Mouse (Mus musculus) kidney, embryonic 14.5 days (tissue): ENCODE data around the gene Fry. TPM values are rescaled to one million over a fixed set of nuclear protein-coding genes. Genes with fewer than 3 reads are reported as not detected.

Experiments used
- ATAC-seq: fragments of 200-750 bp; cut with Nextera tagmentation; 2 replicates; pipeline ENCODE4 v1.8.0; 2017; ENCODE audit warnings: moderate number of reproducible peaks, mild to moderate bottlenecking, moderate TSS enrichment, moderate library complexity; ENCODE audit not compliant: low FRiP score, low TSS enrichment
- H3K27ac ChIP-seq: fragments of 300-500 bp; sonication (generic); 2 replicates; pipeline ENCODE4 v1.5.1; 2014; ENCODE audit warnings: low read depth, mild to moderate bottlenecking, low read length, moderate library complexity, mixed read lengths
- H3K27me3 ChIP-seq: fragments of 300-500 bp; sonication (generic); 2 replicates; pipeline ENCODE4 v1.6.1; 2014; ENCODE audit warnings: mild to moderate bottlenecking, low read length; ENCODE audit not compliant: control insufficient read depth, insufficient read depth
- H3K36me3 ChIP-seq: fragments of 300-500 bp; sonication (generic); 2 replicates; pipeline ENCODE4 v1.6.1; 2014; ENCODE audit warnings: low read length, mixed read lengths; ENCODE audit not compliant: control insufficient read depth, insufficient read depth
- H3K4me1 ChIP-seq: fragments of 300-500 bp; sonication (generic); 2 replicates; pipeline ENCODE4 v1.6.1; 2014; ENCODE audit warnings: low read length, mixed read lengths; ENCODE audit not compliant: control insufficient read depth, insufficient read depth
- H3K4me2 ChIP-seq: fragments of 300-500 bp; sonication (generic); replicated peaks from 2 replicates; pipeline ENCODE4 v1.6.1; 2014; ENCODE audit warnings: low read depth, mild to moderate bottlenecking, low read length
- H3K4me3 ChIP-seq: fragments of 300-500 bp; sonication (generic); 2 replicates; pipeline ENCODE4 v1.5.1; 2014; ENCODE audit warnings: mild to moderate bottlenecking, low read length
- H3K9ac ChIP-seq: fragments of 300-500 bp; sonication (generic); 2 replicates; pipeline ENCODE4 v1.6.1; 2014; ENCODE audit warnings: low read depth, mild to moderate bottlenecking, low read length, moderate library complexity
- H3K9me3 ChIP-seq: fragments of 300-500 bp; sonication (generic); 2 replicates; pipeline ENCODE4 v1.6.1; 2016; ENCODE audit warnings: low read length; ENCODE audit not compliant: control insufficient read depth
- WGBS: fragments of 180-500 bp; shearing (Covaris S2); extraction: QIAGEN DNeasy Blood & Tissue Kit; methylation state at CpG from one replicate; pipeline ENCODE4 v1.1.7; 2014; 5-methylcytosine and 5-hydroxymethylcytosine counted together
- polyA plus RNA-seq: library from polyadenylated mRNA; unstranded; fragments of >200 nt; fragmentation: Nextera tagmentation; extraction: Ambion mirVana; gene quantifications from 2 replicates; pipeline ENCODE4 v1.2.1, GENCODE M21; 2014

Gene Fry
- polyA plus RNA-seq, 1 experiment from 2014 or later: 8.0 TPM

GRCm38 (mm10) chr5:150313229-150313628, 194.8 kb downstream of the Fry start:
- no peak overlapping the region for H3K9ac ChIP-seq
- 86% methylated on average over 2 of the region's 2 CpGs for WGBS
- no peaks in the 10 kb centered on the region; the same call in 1 of the 2 replicates for H3K9me3 ChIP-seq
- H3K27me3 ChIP-seq: no peaks in the 10 kb centered on the region
- H3K4me2 ChIP-seq: no peak overlapping the region
- no peaks in the 10 kb centered on the region for H3K4me1 ChIP-seq
- no peak for ATAC-seq
- H3K36me3 ChIP-seq: no peaks in the 10 kb centered on the region
- no peak overlapping the region for H3K27ac ChIP-seq
- no peak overlapping the region for H3K4me3 ChIP-seq

DNA sequence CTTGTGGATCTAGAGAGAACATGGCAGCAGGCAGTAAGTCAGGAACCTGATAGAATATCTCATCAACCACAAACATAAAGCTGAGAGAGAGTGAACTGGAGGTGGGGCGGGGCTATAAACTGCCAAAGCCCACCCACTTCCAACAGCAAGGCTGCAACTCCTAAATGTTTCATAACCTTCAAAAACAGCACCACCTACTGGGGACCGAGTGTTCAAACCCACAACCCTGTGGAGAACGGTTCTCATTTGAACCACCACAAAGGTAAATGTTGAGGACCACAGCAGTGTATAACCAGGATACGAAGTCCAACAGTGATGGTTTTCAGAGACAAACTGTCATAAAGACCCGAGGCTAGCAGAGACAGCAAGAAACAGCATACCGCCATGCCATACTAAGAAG, 196.1 kb downstream of the Fry start:
- WGBS: 94% methylated on average over 6 of the region's 6 CpGs
- no peaks in the 10 kb centered on the region for H3K27me3 ChIP-seq
- no peak for ATAC-seq
- H3K9me3 ChIP-seq: no peaks in the 10 kb centered on the region; the same call in 1 of the 2 replicates
- H3K4me1 ChIP-seq: no peaks in the 10 kb centered on the region
- no peaks in the 10 kb centered on the region for H3K36me3 ChIP-seq
- H3K9ac ChIP-seq: no peak overlapping the region
- no peak overlapping the region for H3K4me3 ChIP-seq
- no peak overlapping the region for H3K4me2 ChIP-seq
- H3K27ac ChIP-seq: no peak overlapping the region

GRCm38 (mm10) chr5:150325411-150325810, 207.0 kb downstream of the Fry start:
- Histone ChIP-seq H3K4me1 (no peaks in the 10 kb centered on the region), H3K4me2 (no peak overlapping the region), H3K9me3 (no peaks in the 10 kb centered on the region), H3K9ac (no peak overlapping the region), H3K27ac (no peak overlapping the region), H3K4me3 (no peak overlapping the region), H3K27me3 (no peaks in the 10 kb centered on the region), H3K36me3 (no peaks in the 10 kb centered on the region)
- 56% methylated on average over 5 of the region's 5 CpGs for WGBS
- no peak for ATAC-seq

DNA sequence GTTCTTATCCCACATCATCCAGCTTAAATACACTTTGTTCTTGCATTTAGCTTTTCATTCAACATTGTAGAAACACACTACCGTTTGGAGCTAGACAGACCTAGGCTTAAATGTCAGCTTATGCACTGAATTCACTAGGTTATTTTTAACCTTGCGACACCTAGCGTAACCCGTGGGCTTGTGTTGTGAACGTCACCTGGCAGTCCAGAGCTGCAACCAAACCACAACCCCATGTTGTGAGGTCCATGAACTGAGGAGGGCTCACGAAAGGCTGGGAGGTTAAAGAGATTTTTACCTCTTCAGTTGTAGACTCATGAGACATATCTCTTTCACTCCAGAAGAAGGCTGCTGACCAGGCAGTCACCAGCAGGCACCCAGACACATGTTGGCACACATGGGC, 210.2 kb downstream of the Fry start:
- H3K27me3 ChIP-seq: no peaks in the 10 kb centered on the region
- 87% methylated on average over 6 of the region's 6 CpGs for WGBS
- H3K27ac ChIP-seq: no peak overlapping the region
- no peak overlapping the region for H3K9ac ChIP-seq
- no peak overlapping the region for H3K4me3 ChIP-seq
- H3K4me1 ChIP-seq: no peaks in the 10 kb centered on the region
- ATAC-seq: no peak
- H3K36me3 ChIP-seq: no peaks in the 10 kb centered on the region
- no peak overlapping the region for H3K4me2 ChIP-seq
- H3K9me3 ChIP-seq: no peaks in the 10 kb centered on the region

DNA sequence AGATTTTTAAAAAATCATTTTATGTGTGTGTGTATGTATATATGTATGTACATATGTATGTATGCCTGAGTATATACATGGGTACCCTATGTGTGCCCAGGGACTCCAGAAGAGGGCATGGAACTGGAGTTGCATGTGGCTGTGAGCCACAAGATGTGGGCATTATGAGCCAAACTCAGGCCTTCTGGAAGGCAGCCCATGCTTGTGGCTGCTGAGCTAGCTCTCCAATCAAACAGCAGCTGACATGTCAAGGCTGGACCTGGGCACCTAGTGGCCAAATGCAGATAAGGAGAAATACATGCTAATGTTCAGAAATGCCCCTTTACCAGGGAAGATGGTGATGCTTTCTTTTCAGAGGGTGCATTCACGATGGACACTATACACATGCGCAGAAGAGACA, 213.4 kb downstream of the Fry start:
- ATAC-seq: no peak
- Histone ChIP-seq H3K9me3 (no peaks in the 10 kb centered on the region), H3K27ac (no peak overlapping the region), H3K9ac (no peak overlapping the region), H3K4me1 (no peaks in the 10 kb centered on the region), H3K4me3 (no peak overlapping the region), H3K27me3 (no peaks in the 10 kb centered on the region), H3K4me2 (no peak overlapping the region), H3K36me3 (no peaks in the 10 kb centered on the region)
- 87% methylated on average over 2 of the region's 2 CpGs for WGBS

DNA sequence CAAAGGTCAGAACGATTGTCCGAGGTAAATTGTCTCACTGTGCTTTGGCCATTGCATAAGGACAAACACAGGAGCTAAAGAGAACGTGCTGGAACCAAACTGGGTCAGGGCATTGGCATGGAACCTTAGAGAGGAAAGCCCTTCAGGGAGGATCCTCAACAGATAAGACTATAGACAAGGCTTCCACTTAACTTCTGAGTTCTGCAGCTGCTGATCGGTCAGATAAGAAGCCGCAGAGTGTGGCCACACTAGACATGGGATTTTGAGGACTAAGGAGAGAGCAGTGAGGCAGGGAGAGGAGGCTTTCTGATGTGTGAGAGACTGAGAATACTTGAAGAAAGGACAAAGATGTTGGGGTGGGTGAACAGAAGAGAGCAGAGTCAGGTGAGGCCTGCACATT, 214.4 kb downstream of the Fry start:
- 62% methylated on average over 5 of the region's 5 CpGs for WGBS
- H3K27ac ChIP-seq: no peak overlapping the region
- no peaks in the 10 kb centered on the region for H3K36me3 ChIP-seq

DNA sequence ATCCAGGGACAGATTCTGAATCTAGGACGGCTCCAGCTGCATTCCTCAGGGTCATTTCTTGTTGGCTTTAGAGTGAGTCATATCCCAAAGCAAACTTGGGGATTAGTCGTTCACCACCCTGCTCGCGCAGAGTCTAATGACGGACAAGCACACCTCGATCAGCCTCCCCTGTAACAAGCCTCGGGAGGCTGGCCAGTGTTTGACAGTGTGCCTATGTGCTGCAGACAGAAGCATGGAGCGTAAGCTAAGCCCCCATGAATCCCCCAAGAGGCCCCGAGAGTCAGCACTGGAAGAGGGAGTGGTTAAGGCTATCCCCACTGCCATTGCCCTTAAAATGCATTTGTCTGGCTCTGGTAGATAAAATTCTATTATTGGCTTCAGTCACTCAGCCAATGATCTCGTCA, 214.9 kb downstream of the Fry start:
- Histone ChIP-seq H3K36me3 (no peaks in the 10 kb centered on the region), H3K27ac (no peak overlapping the region)

More for the DNA sequence above, 214.4 kb downstream of the Fry start:
- no peak overlapping the region for H3K4me3 ChIP-seq
- no peaks in the 10 kb centered on the region for H3K9me3 ChIP-seq
- H3K4me2 ChIP-seq: no peak overlapping the region
- no peak for ATAC-seq
- H3K4me1 ChIP-seq: no peaks in the 10 kb centered on the region
- H3K27me3 ChIP-seq: no peaks in the 10 kb centered on the region
- no peak overlapping the region for H3K9ac ChIP-seq

DNA sequence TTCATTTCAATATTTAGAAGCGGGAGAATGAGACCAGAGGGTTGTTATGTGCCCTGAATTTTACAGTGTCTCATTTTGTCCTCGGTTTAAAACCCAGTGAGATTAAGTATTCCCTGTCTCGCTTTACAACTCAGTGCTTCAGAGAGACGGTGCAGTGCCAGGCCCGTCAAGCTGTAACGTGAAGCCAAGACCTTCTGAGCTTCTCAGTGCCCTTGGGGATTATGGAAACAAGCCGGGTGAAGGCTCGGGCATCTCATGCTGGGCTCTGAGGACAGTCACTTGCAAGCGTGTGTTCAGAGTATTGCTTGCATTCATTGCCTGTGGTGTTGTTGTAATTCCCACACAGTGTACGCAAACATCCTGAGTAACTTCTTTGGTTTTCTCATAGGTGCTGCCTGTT, 218.0 kb downstream of the Fry start:
- no peak for ATAC-seq
- no peaks in the 10 kb centered on the region for H3K4me1 ChIP-seq
- no peaks in the 10 kb centered on the region for H3K27me3 ChIP-seq
- H3K27ac ChIP-seq: no peak overlapping the region
- no peak overlapping the region for H3K4me2 ChIP-seq
- no peak overlapping the region for H3K9ac ChIP-seq
- 48% methylated on average over 10 of the region's 10 CpGs for WGBS
- no peaks in the 10 kb centered on the region for H3K36me3 ChIP-seq
- H3K9me3 ChIP-seq: no peaks in the 10 kb centered on the region; the same call in 1 of the 2 replicates
- no peak overlapping the region for H3K4me3 ChIP-seq

More for the DNA sequence above, 214.9 kb downstream of the Fry start:
- Histone ChIP-seq H3K4me2 (no peak overlapping the region), H3K27me3 (no peaks in the 10 kb centered on the region), H3K4me1 (no peaks in the 10 kb centered on the region), H3K9ac (no peak overlapping the region), H3K4me3 (no peak overlapping the region), H3K9me3 (no peaks in the 10 kb centered on the region)
- ATAC-seq: no peak
- WGBS: 78% methylated on average over 10 of the region's 10 CpGs

- ATAC-seq: no peak
- Histone ChIP-seq H3K9me3 (no peaks in the 10 kb centered on the region; the same call in 1 of the 2 replicates), H3K9ac (no peak overlapping the region), H3K4me3 (no peak overlapping the region), H3K36me3 (no peaks in the 10 kb centered on the region), H3K27ac (no peak overlapping the region), H3K4me1 (no peaks in the 10 kb centered on the region), H3K27me3 (no peaks in the 10 kb centered on the region), H3K4me2 (no peak overlapping the region)
- WGBS: 89% methylated on average over 7 of the region's 7 CpGs
Measured at GRCm38 (mm10) chr5:150337696-150338095, 219.3 kb downstream of the Fry start.
